ENCODE assay signal across 23 mouse cellular contexts in genomic region chr11:25747098-25747862, GRCm38 (mm10).
"Had no signal": no experiment of that assay in that cellular context is flagged by ENCODE, and none has a peak within 500 bp of the region (broad histone marks: within the 10 kb centered on the region; RNA-seq: fewer than 3 reads in every experiment).

No protein-coding gene starts in this region.

- ATAC-seq: inflammation-experienced regulatory T-cells, adult 6 months; intestine, embryonic 16.5 days; liver, embryonic 12.5 days had no signal

- H3K36me3 ChIP-seq: limb, embryonic 10.5 days; limb, embryonic 13.5 days; liver, embryonic 12.5 days; liver, embryonic 15.5 days; midbrain, embryonic 12.5 days; midbrain, embryonic 15.5 days; neural tube, embryonic 12.5 days; neural tube, embryonic 15.5 days; stomach, embryonic 15.5 days had no signal

- H3K4me1 ChIP-seq: limb, embryonic 13.5 days; liver, embryonic 12.5 days; liver, embryonic 15.5 days; midbrain, embryonic 12.5 days; midbrain, embryonic 15.5 days; neural tube, embryonic 12.5 days; neural tube, embryonic 15.5 days; stomach, embryonic 15.5 days had no signal

- H3K4me3 ChIP-seq: limb, embryonic 10.5 days; limb, embryonic 13.5 days; liver, embryonic 12.5 days; liver, embryonic 15.5 days; midbrain, embryonic 12.5 days; midbrain, embryonic 15.5 days; neural tube, embryonic 12.5 days; neural tube, embryonic 15.5 days; stomach, embryonic 15.5 days had no signal

- H3K27me3 ChIP-seq: limb, embryonic 13.5 days; liver, embryonic 12.5 days; liver, embryonic 15.5 days; midbrain, embryonic 12.5 days; midbrain, embryonic 15.5 days; neural tube, embryonic 12.5 days; neural tube, embryonic 15.5 days; stomach, embryonic 15.5 days had no signal

- H3K9ac ChIP-seq: limb, embryonic 13.5 days; liver, embryonic 12.5 days; liver, embryonic 15.5 days; midbrain, embryonic 12.5 days; midbrain, embryonic 15.5 days; neural tube, embryonic 12.5 days; neural tube, embryonic 15.5 days; stomach, embryonic 15.5 days had no signal

- H3K9me3 ChIP-seq: limb, embryonic 10.5 days; limb, embryonic 13.5 days; liver, embryonic 12.5 days; liver, embryonic 15.5 days; midbrain, embryonic 12.5 days; midbrain, embryonic 15.5 days; neural tube, embryonic 12.5 days; neural tube, embryonic 15.5 days; stomach, embryonic 15.5 days had no signal

- H3K27ac ChIP-seq: limb, embryonic 10.5 days; limb, embryonic 13.5 days; liver, embryonic 12.5 days; liver, embryonic 15.5 days; macrophage; midbrain, embryonic 12.5 days; midbrain, embryonic 15.5 days; neural tube, embryonic 12.5 days; neural tube, embryonic 15.5 days; stomach, embryonic 15.5 days had no signal

- H3K4me2 ChIP-seq: limb, embryonic 13.5 days; liver, embryonic 12.5 days; liver, embryonic 15.5 days; midbrain, embryonic 12.5 days; midbrain, embryonic 15.5 days; neural tube, embryonic 12.5 days; neural tube, embryonic 15.5 days; stomach, embryonic 15.5 days had no signal

- DNase-seq: kidney, adult 2 months; kidney, postnatal 25 days; layer of hippocampus, postnatal 36 days; liver; lung, adult 18-20 months; lung, postnatal 14 days; right cerebral cortex, adult 18-20 months; right cerebral cortex, postnatal 14 days; spleen, adult 18-20 months; thymus, adult 18-20 months; thymus, postnatal 36 days had no signal
